Mouse (Mus musculus) ES-E14 (cell line): ENCODE results near the gene Olfr1359.
A peak's percentile ranks its signal among the peaks of the same experiment; 100 is the strongest.

Experiments
- CHD2 ChIP-seq: IDR thresholded peaks from 2 replicates; pipeline ENCODE4 v1.6.1; 2014; ENCODE audit warnings: mild to moderate bottlenecking, low read depth, low read length, inconsistent platforms
- HCFC1 ChIP-seq: IDR thresholded peaks from 2 replicates; pipeline ENCODE4 v1.6.1; 2012; ENCODE audit warnings: low read length, inconsistent platforms, borderline replicate concordance; ENCODE audit not compliant: insufficient read depth
- MAFK ChIP-seq: IDR thresholded peaks from 2 replicates; pipeline ENCODE4 v1.6.1; 2014; ENCODE audit warnings: mild to moderate bottlenecking, low read depth, low read length, inconsistent platforms; ENCODE audit not compliant: insufficient read depth

GRCm38 (mm10) chr13:21706669-21707068, 8.8 kb downstream of the Olfr1359 start:
- TF ChIP-seq CHD2 (no peak), MAFK (peak; percentile 93), HCFC1 (no peak)
